Mouse (Mus musculus) intestine, postnatal 0 days (tissue): ENCODE measurements around the gene Scube3. TPM values are rescaled to one million over a fixed set of nuclear protein-coding genes. Genes with fewer than 3 reads are reported as not detected.
A peak's percentile ranks its signal among the peaks of the same experiment; 100 is the strongest.

Source experiments
- ATAC-seq: fragments of 200-750 bp; cut with Nextera tagmentation; 2 replicates; pipeline ENCODE4 v1.8.0; 2017; ENCODE audit warnings: mild to moderate bottlenecking, moderate TSS enrichment, moderate library complexity
- H3K27ac ChIP-seq: fragments of 300-500 bp; sonication (generic); 2 replicates; pipeline ENCODE4 v1.5.1; 2014; ENCODE audit warnings: mild to moderate bottlenecking, low read depth, low read length, moderate library complexity
- H3K27me3 ChIP-seq: fragments of 300-500 bp; sonication (generic); replicated peaks from 2 replicates; pipeline ENCODE4 v1.6.1; 2014; ENCODE audit warnings: low read length, mixed read lengths; ENCODE audit not compliant: control insufficient read depth, insufficient read depth
- H3K36me3 ChIP-seq: fragments of 300-500 bp; sonication (generic); 2 replicates; pipeline ENCODE4 v1.6.1; 2014; ENCODE audit warnings: mild to moderate bottlenecking, moderate library complexity; ENCODE audit not compliant: control insufficient read depth, insufficient read depth
- H3K4me1 ChIP-seq: fragments of 300-500 bp; sonication (generic); replicated peaks from 2 replicates; pipeline ENCODE4 v1.6.1; 2014; ENCODE audit warnings: antibody characterized with exemption, low read length, mixed read lengths; ENCODE audit not compliant: control insufficient read depth, insufficient read depth
- H3K4me2 ChIP-seq: fragments of 300-500 bp; sonication (generic); replicated peaks from 2 replicates; pipeline ENCODE4 v1.6.1; 2014; ENCODE audit warnings: low read depth, mild to moderate bottlenecking, moderate library complexity
- H3K4me3 ChIP-seq: fragments of 300-500 bp; sonication (generic); 2 replicates; pipeline ENCODE4 v1.5.1; 2014; ENCODE audit warnings: low read depth, low read length
- H3K9ac ChIP-seq: fragments of 300-500 bp; sonication (generic); 2 replicates; pipeline ENCODE4 v1.6.1; 2014; ENCODE audit warnings: mild to moderate bottlenecking, low read depth, low read length
- H3K9me3 ChIP-seq: fragments of 300-500 bp; sonication (generic); 2 replicates; pipeline ENCODE4 v1.6.1; 2016; ENCODE audit warnings: mixed run types; ENCODE audit not compliant: control insufficient read depth
- CTCF ChIP-seq: sonication (generic); IDR thresholded peaks from 2 replicates; pipeline ENCODE4 v1.5.1; 2016; ENCODE audit warnings: low read depth, mild to moderate bottlenecking, control low read depth, antibody characterized with exemption, moderate library complexity
- WGBS: fragments of 180-500 bp; shearing (Covaris S2); extraction: QIAGEN DNeasy Blood & Tissue Kit; methylation state at CpG from one replicate; pipeline ENCODE4 v1.1.7; 2014; 5-methylcytosine and 5-hydroxymethylcytosine counted together
- polyA plus RNA-seq: library from polyadenylated mRNA; unstranded; fragments of >200 nt; fragmentation: Nextera tagmentation; extraction: Ambion mirVana; gene quantifications from 2 replicates; pipeline ENCODE4 v1.2.1, GENCODE M21; 2015

Gene Scube3
- polyA plus RNA-seq: 0.57 and 0.60 TPM in 2 replicates

DNA sequence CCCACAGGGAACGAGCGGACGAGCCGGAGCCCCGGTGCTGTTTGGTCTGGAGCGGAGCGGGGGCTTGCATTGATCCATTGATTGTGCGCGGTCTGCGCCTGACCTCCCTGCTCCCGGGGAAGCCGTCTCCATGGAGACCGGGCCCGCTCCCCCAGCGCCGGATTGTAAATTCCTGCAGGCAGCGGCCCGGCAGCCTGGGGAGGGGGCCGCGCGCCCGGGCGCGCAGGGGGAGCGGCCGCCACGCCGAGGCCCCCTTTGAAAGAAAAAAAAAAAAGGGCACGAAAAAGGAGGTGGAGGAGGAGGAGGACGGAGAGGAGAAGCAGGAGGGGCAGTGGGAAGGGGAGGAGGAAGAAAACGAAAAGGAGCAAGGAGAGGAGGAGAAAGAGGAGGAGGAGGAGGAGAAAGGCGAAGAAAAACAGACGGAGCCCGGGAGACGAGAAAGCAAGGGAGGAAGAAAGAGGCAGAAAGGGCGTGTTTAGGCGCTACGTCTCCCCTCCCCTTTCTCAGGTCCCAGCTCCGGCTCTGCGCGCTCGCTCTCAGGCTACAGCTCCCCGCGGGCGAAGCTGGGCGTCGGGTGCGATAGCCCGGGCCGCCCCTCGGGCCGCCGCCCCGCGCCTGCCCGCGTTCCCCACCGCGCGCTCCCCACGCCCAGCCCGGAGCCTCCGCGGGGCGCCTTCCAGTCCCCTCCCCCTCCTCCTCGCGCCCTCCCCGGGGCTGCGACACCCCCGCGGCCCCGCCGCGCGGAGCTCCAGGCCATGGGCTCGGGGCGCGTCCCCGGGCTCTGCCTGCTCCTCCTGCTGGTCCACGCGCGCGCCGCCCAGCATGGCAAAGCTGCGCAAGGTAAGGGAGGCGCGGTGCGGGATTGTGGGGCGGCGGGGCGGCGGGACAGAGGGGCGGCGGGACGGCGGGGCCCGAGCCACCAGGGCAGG, at the start of gene Scube3:
TSS of gene Scube3 (plus strand) at position 371 of the 929 bp plus-strand sequence.
- 1% methylated on average over 84 of the region's 97 CpGs for WGBS
- peak within 1 kb of the TSS; percentile 62 for H3K4me3 ChIP-seq
- no peak within 1 kb of the TSS for H3K27ac ChIP-seq
- peak within 1 kb of the TSS; percentile 12 for H3K9ac ChIP-seq
- H3K4me1 ChIP-seq: no peaks in the 10 kb centered on the region; the same call in 1 of the 2 replicates
- no peaks in the 10 kb centered on the region for H3K9me3 ChIP-seq
- H3K36me3 ChIP-seq: no peaks in the 10 kb centered on the region
- TF ChIP-seq CTCF: no peak
- ATAC-seq: no peak
- H3K4me2 ChIP-seq: peak within 1 kb of the TSS; percentile 98
- peaks cover 47% of the 10 kb centered on the region for H3K27me3 ChIP-seq

- TF ChIP-seq CTCF: peak; percentile 46
- no peak for ATAC-seq
- no peaks in the 10 kb centered on the region for H3K4me1 ChIP-seq
- no peak overlapping the region for H3K9ac ChIP-seq
- no peaks in the 10 kb centered on the region for H3K27me3 ChIP-seq
- H3K36me3 ChIP-seq: no peaks in the 10 kb centered on the region
- H3K4me3 ChIP-seq: no peak overlapping the region
- H3K9me3 ChIP-seq: 0 out of 2 replicates have a peak, but pooled peaks cover 2% of the 10 kb centered on the region
- no peak overlapping the region for H3K4me2 ChIP-seq
- H3K27ac ChIP-seq: no peak overlapping the region
- WGBS: 92% methylated on average over 2 of the region's 2 CpGs
Observed at GRCm38 (mm10) chr17:28092297-28092696, 49.6 kb upstream of the Scube3 start.

GRCm38 (mm10) chr17:28093837-28094236, 48.1 kb upstream of the Scube3 start:
- Histone ChIP-seq H3K4me3 (no peak overlapping the region), H3K36me3 (no peaks in the 10 kb centered on the region), H3K9ac (no peak overlapping the region), H3K27ac (no peak overlapping the region), H3K27me3 (no peaks in the 10 kb centered on the region), H3K4me2 (no peak overlapping the region), H3K9me3 (0 out of 2 replicates have a peak, but pooled peaks cover 2% of the 10 kb centered on the region), H3K4me1 (no peaks in the 10 kb centered on the region)
- peak; percentile 38 for TF ChIP-seq CTCF
- 83% methylated on average over 3 of the region's 3 CpGs for WGBS
- ATAC-seq: no peak

DNA sequence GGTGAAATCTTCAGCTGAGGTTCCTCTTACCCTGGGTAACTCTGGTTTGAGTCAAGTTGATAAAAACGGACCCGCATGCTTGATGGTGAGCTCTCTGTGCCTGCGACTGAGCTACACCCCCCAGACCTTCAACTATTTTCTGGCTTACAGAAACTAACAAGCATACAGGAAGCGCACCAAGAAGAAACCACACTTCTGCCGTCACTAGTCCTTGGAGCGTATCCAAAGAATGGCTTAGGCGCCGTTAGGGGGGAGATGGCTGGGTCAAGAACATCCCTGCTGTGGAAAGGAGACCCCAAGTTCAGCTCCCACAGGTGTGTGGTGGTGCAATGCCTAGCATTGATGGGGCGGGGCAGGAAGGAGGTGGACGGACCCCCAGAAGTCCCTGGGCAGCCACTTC, 45.5 kb upstream of the Scube3 start:
- ATAC-seq: no peak
- no peaks in the 10 kb centered on the region for H3K27me3 ChIP-seq
- no peak for TF ChIP-seq CTCF
- H3K27ac ChIP-seq: no peak overlapping the region
- H3K9ac ChIP-seq: no peak overlapping the region
- H3K4me1 ChIP-seq: no peaks in the 10 kb centered on the region
- WGBS: 81% methylated on average over 10 of the region's 10 CpGs
- H3K4me3 ChIP-seq: no peak overlapping the region
- no peaks in the 10 kb centered on the region for H3K36me3 ChIP-seq
- H3K4me2 ChIP-seq: no peak overlapping the region
- 0 out of 2 replicates have a peak, but pooled peaks cover 2% of the 10 kb centered on the region for H3K9me3 ChIP-seq

DNA sequence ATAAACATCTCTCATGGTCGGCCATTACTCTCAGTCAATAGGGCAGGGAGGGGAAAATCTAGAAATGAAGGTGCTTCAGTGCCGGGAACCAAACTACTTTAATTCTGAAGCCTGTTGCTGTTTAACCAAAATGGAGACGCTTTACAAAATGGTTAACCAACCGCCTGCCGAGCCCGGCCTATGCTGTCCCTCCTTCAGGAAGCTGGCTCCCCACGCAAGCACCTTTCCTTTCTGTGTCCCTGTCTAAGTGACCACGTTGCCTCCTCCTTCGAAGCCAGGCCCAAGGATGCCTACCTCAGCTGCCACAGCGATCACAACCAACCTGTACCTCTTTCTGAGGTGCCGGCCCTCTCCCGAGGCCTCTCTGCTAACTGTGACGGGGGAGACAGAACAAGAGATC, 44.6 kb upstream of the Scube3 start:
- Histone ChIP-seq H3K4me1 (no peaks in the 10 kb centered on the region), H3K9me3 (0 out of 2 replicates have a peak, but pooled peaks cover 1% of the 10 kb centered on the region), H3K36me3 (no peaks in the 10 kb centered on the region), H3K9ac (no peak overlapping the region), H3K4me3 (no peak overlapping the region), H3K27ac (no peak overlapping the region), H3K27me3 (no peaks in the 10 kb centered on the region), H3K4me2 (no peak overlapping the region)
- 77% methylated on average over 13 of the region's 13 CpGs for WGBS
- no peak for ATAC-seq
- no peak for TF ChIP-seq CTCF

DNA sequence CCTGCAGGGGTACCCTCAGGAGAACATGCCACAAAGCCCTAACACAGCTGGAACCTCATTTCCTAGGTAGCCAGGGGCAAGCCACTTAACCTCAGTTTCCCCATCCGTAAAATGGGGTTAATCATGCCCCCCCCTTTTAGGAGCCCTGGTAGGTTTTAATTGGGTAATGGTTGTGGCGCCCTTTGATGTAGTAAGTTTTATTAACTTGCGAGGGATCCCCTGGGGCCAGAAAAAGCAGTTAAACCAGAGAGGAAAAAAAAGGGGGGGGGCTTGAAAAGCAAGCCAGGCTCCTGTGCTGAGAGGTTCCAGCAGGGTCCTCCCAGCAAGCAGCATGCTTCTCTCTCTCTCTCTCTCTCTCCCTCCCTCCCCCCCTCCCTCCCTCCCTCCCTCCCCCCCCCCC, 42.9 kb upstream of the Scube3 start:
- TF ChIP-seq CTCF: no peak
- ATAC-seq: no peak
- WGBS: 72% methylated on average over 3 of the region's 3 CpGs
- Histone ChIP-seq H3K27me3 (no peaks in the 10 kb centered on the region), H3K9me3 (no peaks in the 10 kb centered on the region), H3K36me3 (no peaks in the 10 kb centered on the region), H3K4me3 (no peak overlapping the region), H3K9ac (no peak overlapping the region), H3K27ac (no peak overlapping the region), H3K4me1 (no peaks in the 10 kb centered on the region), H3K4me2 (no peak overlapping the region)
